Mouse (Mus musculus) urinary bladder, adult 18-20 months (tissue): ENCODE measurements around the gene Ranbp3l.

Source experiments
- DNase-seq, 2 experiments: peaks; one replicate each; pipeline ENCODE4 v3.0.0; 2022; ENCODE audit warnings: low spot score in 2 of 2, mixed read lengths in 2 of 2

Ranbp3l gene

DNA sequence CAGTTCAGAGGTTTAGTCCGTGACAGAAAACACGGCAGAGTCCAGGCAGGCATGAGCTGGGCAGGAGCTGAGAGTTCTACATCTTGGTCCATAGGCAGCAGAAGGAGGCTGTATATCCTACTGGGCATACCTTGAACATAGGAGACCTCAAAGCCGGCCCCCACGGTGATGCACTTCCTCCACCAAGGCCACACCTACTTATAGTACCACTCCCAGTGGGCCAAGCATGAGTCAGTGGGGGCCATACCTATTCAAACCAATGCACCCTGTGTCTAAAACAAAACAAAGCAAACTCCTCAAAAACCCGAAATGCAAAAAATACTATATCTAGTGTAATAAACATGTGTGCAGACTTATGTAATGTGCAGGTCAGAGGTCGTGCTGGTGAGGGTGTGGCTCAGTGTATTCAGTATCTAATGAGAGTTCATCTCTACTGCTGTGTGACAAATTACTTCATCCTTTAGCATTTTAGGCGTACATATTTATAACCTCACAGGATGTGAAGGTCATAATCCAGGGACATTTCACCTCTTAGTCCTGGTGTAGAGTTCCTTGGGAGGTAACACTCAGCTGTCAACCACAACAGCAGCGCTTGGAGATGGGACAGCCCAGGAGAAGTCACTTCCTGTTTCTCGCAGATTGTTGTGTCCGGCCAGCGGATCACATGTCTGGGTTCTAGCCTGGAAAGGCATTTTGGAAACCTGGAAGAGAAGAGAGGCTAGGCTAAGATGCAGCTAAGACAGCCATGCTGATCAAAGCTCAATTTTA lies 126.0 kb downstream of the Ranbp3l start:
- no peak for DNase-seq

GRCm38 (mm10) chr15:9094366-9094750 lies 126.6 kb downstream of the Ranbp3l start:
- no peak for DNase-seq

DNA sequence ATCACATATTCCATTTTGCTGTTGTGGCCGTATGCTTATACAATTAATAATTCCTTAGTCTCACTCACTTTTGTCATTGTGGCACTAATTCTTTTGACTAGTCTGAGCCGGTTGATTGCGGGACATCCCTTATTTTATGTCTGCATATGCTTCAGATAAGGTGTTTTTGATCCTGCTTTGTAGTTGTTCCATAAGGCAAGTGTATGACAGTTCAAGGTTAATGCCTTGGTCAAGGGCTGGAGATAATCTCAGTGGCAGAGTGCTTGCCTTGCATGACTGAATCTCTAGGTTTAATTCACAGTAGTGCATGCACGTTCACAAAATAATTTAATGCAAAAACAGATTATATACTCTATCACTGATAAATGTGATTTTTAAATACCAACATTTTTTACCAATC lies 129.1 kb downstream of the Ranbp3l start:
- no peak for DNase-seq

GRCm38 (mm10) chr15:9100446-9101077 lies 132.8 kb downstream of the Ranbp3l start:
- DNase-seq, result no peak

DNA sequence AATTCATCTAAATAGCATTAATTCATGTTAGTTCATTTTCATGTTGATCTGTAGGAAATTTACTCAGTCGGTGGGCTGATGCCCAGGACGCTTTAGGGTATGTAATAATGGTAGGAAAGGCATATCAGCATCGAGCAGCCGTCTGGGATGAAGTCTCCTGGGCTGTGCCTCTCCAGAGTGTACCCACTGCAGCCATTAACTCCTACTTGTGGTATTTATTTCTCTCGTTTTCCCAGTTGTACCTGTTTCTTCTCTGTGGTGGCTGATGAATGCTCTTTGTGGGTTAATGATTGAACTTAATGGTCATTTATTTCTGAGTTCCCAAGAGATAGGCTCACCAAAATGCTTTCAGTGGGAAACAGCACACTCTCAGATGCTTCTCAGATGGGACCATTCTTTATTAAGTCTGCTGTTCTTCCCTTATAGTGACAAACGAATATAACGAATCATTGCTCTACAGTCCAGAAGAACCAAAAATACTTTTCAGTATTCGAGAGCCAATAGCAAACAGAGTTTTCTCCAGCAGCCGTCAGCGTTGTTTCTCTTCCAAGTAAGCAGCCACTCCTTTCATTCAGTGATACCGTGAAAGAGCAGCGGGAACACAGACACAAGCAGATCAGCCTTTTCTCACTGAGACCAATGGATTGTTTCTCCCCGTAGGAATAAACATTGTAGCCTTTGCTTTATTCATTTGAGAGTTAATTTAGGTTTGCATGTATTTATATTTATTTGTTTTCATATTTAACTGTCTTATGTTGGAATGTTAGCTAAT lies 138.7 kb downstream of the Ranbp3l start:
- DNase-seq, result no peak

DNA sequence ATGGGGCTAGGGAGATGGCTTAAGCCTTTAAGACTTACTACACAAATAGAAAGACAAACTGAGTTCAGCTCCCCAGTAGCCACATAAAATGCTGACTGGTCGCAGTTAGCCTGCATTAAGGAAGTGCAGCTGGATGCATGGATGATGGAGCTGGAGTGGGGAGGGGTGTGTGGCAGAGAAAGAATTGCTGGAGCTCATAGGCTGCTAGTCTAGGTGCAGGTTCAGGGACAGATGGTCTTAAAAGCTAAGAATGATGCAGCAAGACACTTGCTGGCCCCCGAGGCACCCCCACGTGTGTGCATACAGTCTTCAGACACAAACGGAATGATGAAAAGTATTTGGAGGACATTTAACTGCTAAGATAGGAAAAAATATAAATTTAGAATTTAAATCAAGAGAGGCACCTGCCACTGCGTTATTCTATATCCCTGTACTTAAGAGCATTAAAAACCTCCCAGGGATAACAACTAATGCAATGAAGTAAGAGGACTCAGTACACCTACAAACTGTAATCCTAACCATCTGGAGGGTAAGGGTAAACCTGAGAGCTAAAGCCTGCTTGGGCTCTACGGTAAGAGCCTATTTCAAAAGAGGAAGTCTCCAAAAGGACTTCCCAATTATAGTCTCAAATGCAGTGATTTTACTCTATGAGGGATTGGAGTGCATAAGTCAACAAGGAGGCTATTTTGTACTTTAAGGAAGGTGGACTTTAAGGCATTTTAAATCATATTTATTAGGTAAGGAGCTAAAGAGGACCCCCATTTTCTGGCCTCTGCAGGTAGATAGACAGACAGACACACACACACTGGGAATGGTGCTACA lies 143.0 kb downstream of the Ranbp3l start:
- no peak for DNase-seq

GRCm38 (mm10) chr15:9111648-9112047 lies 143.9 kb downstream of the Ranbp3l start:
- DNase-seq, result no peak

- no peak for DNase-seq
These were observed 145.8 kb downstream of the Ranbp3l start for GRCm38 (mm10) chr15:9113556-9113955.

DNA sequence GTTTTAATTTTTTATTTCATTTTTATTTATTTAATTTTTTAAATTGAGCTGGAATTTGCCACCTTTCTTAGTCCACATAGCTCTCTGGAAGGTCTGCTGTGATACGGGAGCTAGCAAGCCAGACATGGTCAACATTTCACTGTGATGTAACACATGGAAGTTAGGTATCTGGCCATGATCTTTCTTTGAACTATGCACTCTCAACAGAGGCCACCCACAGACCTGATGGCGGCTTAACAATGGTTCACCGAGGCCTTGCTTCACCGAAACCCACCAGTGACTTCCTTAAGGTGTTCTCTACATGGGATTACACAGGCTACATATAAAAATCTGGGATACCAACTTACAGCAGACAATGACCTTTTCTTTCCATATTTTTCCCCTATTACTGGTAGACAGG lies 146.4 kb downstream of the Ranbp3l start:
- DNase-seq, result no peak

GRCm38 (mm10) chr15:9114599-9114998 lies 146.8 kb downstream of the Ranbp3l start:
- no peak for DNase-seq
